Mouse (Mus musculus) kidney, adult 2 months (tissue): ENCODE results near the gene Gskip. TPM values are rescaled to one million over a fixed set of nuclear protein-coding genes. Genes with fewer than 3 reads are reported as not detected.

Experiments
- DNase-seq: peaks from one replicate; pipeline ENCODE4 v3.0.0; 2021
- H3K27ac ChIP-seq: fragments of 200-500 bp; 2 replicates; pipeline ENCODE4 v1.5.1; 2012; ENCODE audit warnings: low read depth, low read length, control low read depth, inconsistent platforms; ENCODE audit not compliant: insufficient read depth
- H3K27me3 ChIP-seq: fragments of 200-500 bp; replicated peaks from 2 replicates; pipeline ENCODE4 v1.6.1; 2012; ENCODE audit warnings: mild to moderate bottlenecking, moderate library complexity, low read length, inconsistent platforms; ENCODE audit not compliant: control insufficient read depth, insufficient read depth
- H3K36me3 ChIP-seq: fragments of 200-500 bp; 2 replicates; pipeline ENCODE4 v1.6.1; 2012; ENCODE audit warnings: mild to moderate bottlenecking, moderate library complexity, low read length, inconsistent platforms; ENCODE audit not compliant: control insufficient read depth, insufficient read depth
- H3K4me1 ChIP-seq: fragments of 200-500 bp; 2 replicates; pipeline ENCODE4 v1.6.1; 2011; ENCODE audit warnings: low read length; ENCODE audit not compliant: control insufficient read depth, insufficient read depth
- H3K4me3 ChIP-seq: fragments of 200-500 bp; 2 replicates; pipeline ENCODE4 v1.5.1; 2011; ENCODE audit warnings: mild to moderate bottlenecking, low read depth, low read length, control low read depth; ENCODE audit not compliant: insufficient read depth
- CTCF ChIP-seq: fragments of 200-500 bp; conservative IDR thresholded peaks from 2 replicates; pipeline ENCODE4 v1.5.1; 2011; ENCODE audit warnings: low read depth, mild to moderate bottlenecking, control low read depth, low read length, moderate library complexity, mixed read lengths; ENCODE audit not compliant: insufficient read depth, insufficient read length
- POLR2A ChIP-seq: fragments of 200-500 bp; IDR thresholded peaks from one replicate; pipeline ENCODE4 v1.6.1; 2011; ENCODE audit warnings: low read depth, low read length, control low read depth
- WGBS: fragments of 180-500 bp; shearing (Covaris S2); methylation state at CpG from one replicate; pipeline ENCODE4 v1.1.7; 2018; 5-methylcytosine and 5-hydroxymethylcytosine counted together
- polyA plus RNA-seq: library from polyadenylated mRNA; depleted of rRNA; stranded (reverse); fragments of >200 nt; gene quantifications from 2 replicates; pipeline ENCODE4 v1.2.3, GENCODE M21; 2012; rRNA removed

Gskip gene
- polyA plus RNA-seq, 1 experiment: 9.0 TPM

DNA sequence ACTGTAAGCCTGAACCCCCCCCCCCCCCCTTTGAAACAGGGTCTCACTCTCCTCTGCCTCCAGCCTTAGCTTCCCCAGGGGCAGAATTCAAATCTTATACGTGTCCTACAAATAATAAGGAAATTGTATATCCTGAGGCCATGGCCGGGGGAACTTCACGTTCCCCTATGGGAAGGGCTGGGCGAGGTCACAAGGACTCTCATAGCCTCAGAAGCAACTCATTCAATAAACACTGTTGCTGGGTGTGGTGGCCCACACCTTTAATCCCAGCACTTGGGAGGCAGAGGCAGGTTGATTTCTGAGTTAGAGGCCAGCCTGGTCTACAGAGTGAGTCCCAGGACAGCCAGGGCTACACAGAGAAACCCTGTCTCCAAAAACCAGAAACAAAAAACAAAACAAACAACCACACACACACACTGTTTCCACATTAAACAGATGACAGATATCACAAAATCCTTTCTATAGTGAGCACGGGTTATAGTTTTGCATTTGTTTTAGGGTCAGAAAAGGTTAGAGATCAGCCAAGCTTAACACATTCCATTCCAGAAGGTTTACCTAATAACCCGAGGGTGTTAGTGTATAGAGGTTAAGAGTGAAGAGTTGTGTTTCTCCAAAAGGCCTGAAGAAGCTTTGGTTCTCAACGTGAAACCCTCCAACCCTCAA, 50.7 kb downstream of the Gskip start:
- 54% methylated on average over 7 of the region's 7 CpGs for WGBS
- Histone ChIP-seq H3K27me3 (no peaks in the 10 kb centered on the region), H3K4me1 (no peaks in the 10 kb centered on the region; the same call in 1 of the 2 replicates), H3K36me3 (no peaks in the 10 kb centered on the region), H3K27ac (no peak overlapping the region), H3K4me3 (no peak overlapping the region)
- no peak for DNase-seq
- TF ChIP-seq POLR2A (no peak), CTCF (no peak)

DNA sequence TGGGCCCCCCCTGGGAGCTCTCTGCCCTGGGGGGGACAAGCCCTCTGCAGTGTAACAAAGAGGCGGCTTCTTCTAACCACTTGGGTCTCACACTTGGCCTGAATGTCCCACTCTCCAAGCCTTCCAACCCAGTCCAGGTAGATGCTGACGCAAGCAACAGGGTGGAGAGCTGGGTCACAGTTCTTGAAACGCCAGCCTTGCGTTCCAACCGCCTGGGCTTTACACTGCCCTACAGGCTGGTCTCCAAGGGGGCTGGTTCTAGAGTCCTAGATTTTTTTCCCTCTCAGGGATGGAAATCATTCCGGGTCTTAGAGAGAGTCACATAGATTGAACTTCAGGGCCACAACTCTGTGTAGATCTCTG, 51.2 kb downstream of the Gskip start:
- Histone ChIP-seq H3K27me3 (no peaks in the 10 kb centered on the region), H3K36me3 (no peaks in the 10 kb centered on the region), H3K4me3 (no peak overlapping the region), H3K27ac (no peak overlapping the region), H3K4me1 (no peaks in the 10 kb centered on the region; the same call in 1 of the 2 replicates)
- TF ChIP-seq CTCF (no peak), POLR2A (no peak)
- DNase-seq: no peak
- WGBS: 44% methylated on average over 6 of the region's 6 CpGs

DNA sequence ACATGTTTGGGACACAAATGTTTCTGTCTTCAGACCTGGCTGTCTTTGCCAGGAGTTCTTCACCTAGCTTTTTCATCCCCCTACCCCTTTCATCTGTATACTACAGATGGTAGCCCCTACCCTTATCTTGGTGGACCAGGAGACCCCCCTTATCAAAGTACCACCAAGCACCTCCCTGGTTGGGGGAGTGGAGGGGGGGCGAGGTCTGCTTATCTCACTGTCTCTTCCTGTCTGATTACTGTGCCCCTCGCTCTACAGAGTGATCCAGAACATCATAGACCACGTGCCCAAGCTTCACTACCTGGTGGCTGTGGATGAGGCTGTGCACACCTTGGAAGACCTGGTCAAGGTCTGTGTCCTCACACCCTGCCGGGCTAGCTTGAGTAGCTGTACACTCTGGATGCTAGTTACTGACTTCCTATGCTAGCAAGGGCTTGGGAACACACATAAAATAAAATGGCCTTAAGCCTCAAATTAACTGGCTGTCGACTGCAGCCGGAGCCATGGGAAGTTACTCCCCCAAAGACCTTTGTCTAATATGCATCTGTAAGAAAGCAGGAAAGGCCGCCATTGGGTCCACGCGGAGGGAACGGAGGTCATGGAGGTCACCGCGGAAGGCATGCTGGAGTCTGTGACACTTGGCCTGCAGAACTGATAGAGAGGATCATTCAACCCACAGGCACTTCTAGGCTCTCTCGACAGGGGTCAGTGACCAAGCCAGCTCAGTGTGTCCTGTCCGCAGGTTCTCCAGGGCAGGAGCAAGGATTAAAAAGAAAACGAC, 53.9 kb downstream of the Gskip start:
- H3K36me3 ChIP-seq: no peaks in the 10 kb centered on the region
- H3K4me1 ChIP-seq: no peaks in the 10 kb centered on the region; the same call in 1 of the 2 replicates
- WGBS: 67% methylated on average over 15 of the region's 15 CpGs
- no peaks in the 10 kb centered on the region for H3K27me3 ChIP-seq
- H3K27ac ChIP-seq: no peak overlapping the region
- DNase-seq: no peak
- TF ChIP-seq CTCF (no peak), POLR2A (no peak)
- H3K4me3 ChIP-seq: no peak overlapping the region

DNA sequence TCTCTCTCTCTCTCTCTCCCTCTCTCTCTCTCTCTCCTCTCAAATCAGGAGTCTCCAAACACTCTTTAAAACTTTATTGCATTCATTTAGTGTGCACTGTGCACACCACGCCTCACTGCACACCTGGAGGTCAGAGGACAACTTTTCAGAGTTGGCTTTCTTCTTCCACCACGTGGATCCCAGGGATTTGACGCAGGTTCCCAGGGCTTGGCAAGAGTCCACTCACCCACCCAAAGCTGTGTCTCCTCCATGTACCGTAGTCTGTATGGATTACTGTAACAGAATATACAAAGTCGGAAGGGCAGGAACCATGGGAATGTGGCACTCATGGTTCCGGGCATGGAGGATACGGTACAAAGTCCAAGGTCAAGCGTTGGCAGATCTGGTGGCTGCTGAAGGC, 55.0 kb downstream of the Gskip start:
- Histone ChIP-seq H3K27ac (peak overlapping the region; percentile 4; the same call in 1 of the 2 replicates), H3K4me3 (no peak overlapping the region), H3K27me3 (no peaks in the 10 kb centered on the region), H3K4me1 (no peaks in the 10 kb centered on the region; the same call in 1 of the 2 replicates), H3K36me3 (no peaks in the 10 kb centered on the region)
- DNase-seq: peak; percentile 87
- TF ChIP-seq POLR2A (no peak), CTCF (no peak)
- WGBS: 55% methylated on average over 8 of the region's 8 CpGs

DNA sequence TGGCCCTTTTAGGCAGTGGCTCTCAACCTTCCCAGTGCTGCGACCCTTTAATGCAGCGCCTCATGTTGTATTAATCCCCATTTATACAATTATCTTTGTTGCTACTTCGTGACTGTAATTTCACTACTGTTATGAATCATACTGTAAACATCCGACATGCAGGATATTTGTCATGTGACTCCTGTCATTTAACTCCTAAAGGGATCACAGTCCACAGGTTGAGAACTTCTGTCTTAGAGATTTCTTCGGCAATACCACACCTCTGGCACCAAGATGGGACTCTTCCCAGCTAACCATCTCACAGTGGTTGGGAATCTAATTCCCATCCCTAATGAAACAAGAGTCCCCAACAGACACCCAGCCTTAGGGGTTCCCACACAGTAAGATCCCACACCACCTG, 63.5 kb downstream of the Gskip start:
- H3K27me3 ChIP-seq: no peaks in the 10 kb centered on the region
- DNase-seq: no peak
- no peak overlapping the region for H3K27ac ChIP-seq
- H3K4me1 ChIP-seq: no peaks in the 10 kb centered on the region; the same call in 1 of the 2 replicates
- H3K4me3 ChIP-seq: no peak overlapping the region
- no peak for TF ChIP-seq CTCF
- TF ChIP-seq POLR2A: no peak
- 74% methylated on average over 5 of the region's 5 CpGs for WGBS
- no peaks in the 10 kb centered on the region for H3K36me3 ChIP-seq

Other genes starting within 250 kb of the Gskip start
- 3.5 and 3.7 TPM in 2 replicates for gene D430019H16Rik, start 231.0 kb upstream of the Gskip start, polyA plus RNA-seq
- 0.54 and 0.64 TPM in 2 replicates for gene Bdkrb2, start 121.6 kb upstream of the Gskip start, polyA plus RNA-seq
- gene Bdkrb1, start 81.7 kb upstream of the Gskip start, polyA plus RNA-seq: 0.15 TPM in 1 of 2 replicates, not detected in the other
- 16.5 and 16.6 TPM in 2 replicates for gene Atg2b, start 382 bp downstream of the Gskip start, polyA plus RNA-seq
- 0.86 and 0.94 TPM in 2 replicates for gene Ak7, start 21.1 kb downstream of the Gskip start, polyA plus RNA-seq
- 51.4 and 57.7 TPM in 2 replicates for gene Papola, start 99.9 kb downstream of the Gskip start, polyA plus RNA-seq